Mouse (Mus musculus) cerebellum, adult 8-10 months (tissue): ENCODE results near the gene Cldn12.

Experiments
- DNase-seq: peaks from one replicate; pipeline ENCODE4 v3.0.0; 2022

Cldn12 gene

DNA sequence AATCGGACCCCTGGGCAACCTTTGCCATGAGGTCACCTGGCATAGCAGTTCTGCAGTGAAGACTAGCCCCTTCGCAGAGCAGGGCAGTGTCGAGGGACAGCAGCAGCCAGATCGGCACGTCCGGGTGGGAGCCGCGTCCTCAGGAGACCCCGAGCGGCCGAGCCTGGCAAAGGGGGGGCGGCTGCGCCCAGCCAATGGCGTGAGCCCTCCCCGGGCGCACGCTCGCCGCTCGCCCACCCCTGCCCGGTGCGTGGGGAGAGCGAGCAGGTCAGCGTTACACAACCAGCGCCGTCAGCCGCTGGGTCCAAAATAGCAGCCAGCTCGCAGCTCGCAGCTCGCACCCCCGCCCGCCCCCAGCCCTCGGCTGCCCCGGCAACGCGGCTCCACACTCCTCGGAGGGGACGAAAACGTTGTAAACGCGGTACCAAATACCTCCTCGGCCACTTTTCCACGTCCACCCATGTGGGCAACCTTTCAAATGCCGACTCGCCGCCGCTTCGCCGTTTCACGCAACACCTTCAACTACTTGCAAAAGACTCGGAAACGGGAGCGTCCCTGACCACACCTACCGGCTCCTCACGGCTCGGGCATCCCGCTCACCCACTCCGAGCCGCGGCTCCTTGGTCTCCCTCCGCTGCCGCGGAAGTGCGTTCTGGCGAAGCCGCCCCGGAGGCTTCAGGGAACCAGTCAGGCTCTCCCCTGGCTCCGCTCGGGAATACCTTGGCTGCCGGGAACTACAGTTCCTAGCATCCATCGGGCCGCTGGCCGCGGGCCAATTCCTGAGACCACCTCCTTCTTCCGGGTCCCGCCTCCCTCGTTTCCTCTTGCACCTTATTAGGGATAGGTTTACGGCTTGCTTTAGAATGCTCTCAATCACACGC is at the start of gene Cldn12:
Gene Cldn12 (minus strand): TSS at position 763 of the 881 bp plus-strand sequence.
- DNase-seq = peak; percentile 98

- DNase-seq = no peak
Measured at GRCm38 (mm10) chr5:5562435-5562834, 47.7 kb upstream of the Cldn12 start.

- no peak for DNase-seq
Measured at GRCm38 (mm10) chr5:5561041-5561706, 46.4 kb upstream of the Cldn12 start.

GRCm38 (mm10) chr5:5559798-5560197 is 45.0 kb upstream of the Cldn12 start:
- no peak for DNase-seq

DNA sequence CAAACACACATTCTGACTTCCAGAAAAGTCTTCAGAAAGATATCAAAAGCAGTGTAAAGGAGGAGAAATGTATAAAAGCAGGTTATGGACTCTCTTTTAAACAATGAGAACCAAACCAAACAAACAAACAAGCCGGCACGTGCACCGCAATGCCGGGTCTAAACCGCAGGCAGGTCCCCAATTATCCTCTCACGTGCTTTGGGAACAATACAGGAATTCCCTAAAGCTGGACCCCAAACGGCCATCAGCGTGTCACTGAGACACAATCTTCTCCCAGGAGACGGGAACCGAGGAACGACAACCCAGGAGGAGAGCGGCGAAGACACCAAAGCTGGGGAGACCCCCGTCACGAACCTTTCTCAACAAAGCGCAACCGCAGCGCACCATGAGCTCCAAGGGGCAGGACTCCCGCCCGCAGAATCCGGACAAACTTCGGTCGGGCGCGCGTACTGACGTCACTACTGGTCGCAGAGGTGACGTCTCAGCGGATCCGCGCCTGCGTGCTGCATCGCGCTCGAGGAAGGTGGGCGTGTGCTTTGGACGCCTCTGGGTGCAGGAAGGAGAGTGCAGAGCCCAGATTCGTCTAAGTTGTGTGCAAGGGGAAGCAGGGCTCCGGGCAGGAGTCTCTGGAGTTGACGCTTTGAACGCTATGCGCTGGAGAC is 44.5 kb upstream of the Cldn12 start, which contains the start of gene Gtpbp10:
Gene Gtpbp10 (minus strand): TSS at position 460 of the 662 bp plus-strand sequence.
- DNase-seq = peak; percentile 90

GRCm38 (mm10) chr5:5551110-5551509 is 36.4 kb upstream of the Cldn12 start:
- no peak for DNase-seq

- no peak for DNase-seq
Measured at GRCm38 (mm10) chr5:5540385-5540784, 25.6 kb upstream of the Cldn12 start.

DNA sequence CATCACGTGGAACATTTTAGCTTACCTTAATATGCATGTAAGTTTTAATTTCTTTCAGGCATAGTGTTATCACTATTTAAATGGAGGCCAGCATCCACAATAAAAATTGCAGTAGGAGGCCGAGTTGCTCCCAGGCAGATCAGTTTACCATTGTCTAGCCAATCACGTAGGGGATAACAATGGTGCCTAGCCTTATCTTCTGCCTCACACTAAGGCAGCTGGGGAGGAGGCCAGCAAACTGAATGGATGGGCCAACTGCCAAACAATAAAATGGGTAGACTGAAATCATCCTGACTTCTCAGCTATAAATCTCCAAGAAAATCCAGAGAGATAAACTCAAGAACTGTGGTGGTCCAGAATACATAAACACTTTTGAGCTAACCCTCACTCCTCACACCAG is 25.0 kb upstream of the Cldn12 start:
- no peak for DNase-seq

- DNase-seq = no peak
Measured at GRCm38 (mm10) chr5:5536131-5536530, 21.4 kb upstream of the Cldn12 start.

DNA sequence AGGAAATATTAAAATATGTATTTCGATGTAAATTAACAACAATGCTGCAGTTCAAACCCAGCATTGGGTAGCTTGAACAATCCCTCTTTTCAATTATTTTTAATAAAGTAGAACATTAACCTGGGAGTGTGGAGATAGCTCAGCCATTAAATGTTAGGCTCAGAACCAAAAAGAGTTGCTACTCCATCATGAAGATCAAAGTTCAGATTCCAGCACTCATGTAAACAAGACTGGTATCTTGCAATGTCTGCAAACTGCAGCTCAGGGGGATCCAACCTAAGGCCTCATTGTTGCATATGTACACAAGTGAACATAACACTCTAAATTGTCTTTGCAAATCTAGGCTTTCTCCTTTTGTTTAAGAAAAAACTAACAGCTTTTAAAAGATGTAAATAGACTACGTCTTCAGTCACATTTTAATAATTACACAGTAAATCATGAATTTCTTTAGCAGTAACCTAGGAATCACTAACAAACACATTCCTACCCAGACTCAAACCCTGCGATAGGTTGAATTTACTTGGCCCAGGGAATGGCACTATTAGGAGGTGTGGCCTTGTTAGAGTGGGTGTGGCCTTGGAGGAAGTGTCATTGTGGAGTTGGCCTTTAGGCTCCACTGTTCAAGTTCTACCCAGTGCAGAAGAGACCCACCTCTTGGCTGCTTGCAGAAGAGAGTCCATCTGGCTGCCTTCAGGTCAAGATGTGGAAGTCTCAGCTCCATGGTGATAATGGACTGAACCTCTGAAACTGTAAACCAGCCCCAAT is 19.1 kb upstream of the Cldn12 start:
- DNase-seq = no peak

DNA sequence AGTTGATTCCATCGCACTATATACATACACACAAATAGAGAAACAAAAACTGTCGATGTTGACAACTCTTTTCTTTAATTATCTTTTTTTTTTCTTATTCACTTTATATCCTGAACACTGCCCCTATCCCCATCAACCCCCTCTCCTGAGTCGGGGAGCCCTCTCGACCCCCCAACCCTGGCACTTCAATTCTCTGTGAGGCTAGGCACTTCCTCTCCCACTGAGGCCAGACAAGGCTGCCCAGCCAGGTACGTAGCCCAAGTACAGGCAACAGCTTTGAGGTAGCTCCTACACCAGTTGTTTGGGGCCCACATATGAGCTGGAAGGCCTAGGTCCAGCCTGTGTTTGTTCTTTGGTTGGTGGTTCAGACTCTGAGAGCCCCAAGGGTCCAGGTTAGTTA is 653 bp upstream of the Cldn12 start:
- no peak for DNase-seq

GRCm38 (mm10) chr5:5511401-5511800 is 3.4 kb downstream of the Cldn12 start:
- DNase-seq = no peak

DNA sequence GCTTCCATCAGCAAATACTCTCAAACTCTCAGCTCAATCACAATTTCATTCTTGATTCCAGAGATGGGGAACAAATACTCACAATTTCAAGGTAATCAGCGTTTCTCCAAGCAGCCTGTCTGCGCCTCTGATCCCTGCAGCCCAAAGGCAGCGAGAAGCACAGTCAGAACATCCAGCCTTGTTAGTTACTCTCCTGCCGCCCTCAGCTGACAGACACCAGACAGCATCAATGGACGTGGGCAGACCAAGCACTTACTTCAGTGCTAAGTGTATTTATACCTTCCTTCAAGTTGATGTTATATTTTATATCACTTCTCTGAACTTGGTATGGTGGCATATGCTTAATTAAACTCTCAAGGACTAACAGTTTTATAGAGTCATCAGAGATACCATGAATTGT is 3.8 kb downstream of the Cldn12 start:
- DNase-seq = no peak

DNA sequence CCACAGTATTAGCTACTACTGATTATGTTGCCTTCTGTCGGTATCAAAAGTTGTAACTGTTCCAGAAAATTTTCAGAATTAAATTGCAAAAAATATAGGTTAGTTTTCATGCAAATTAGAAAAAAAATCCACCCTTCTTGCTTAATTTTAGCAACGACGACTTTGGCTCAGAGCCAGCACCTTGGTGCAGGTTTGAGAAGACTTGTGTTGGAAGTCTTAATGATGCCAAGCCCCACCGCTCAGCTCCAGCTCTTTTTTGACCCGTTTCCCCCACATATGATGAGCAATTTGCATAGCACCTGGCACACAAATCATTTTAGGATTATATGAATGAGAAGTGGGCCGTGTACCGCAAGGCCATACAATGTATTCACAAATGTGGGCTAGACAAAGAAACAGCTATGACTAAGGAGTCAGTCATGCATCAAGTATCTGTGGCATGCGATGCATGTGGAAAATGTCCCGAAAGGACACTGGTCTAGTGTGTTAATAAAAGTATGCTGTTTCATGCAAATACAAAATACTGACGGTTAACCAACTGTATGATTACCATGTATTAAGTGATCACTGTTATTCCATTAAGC is 4.4 kb downstream of the Cldn12 start:
- no peak for DNase-seq

DNA sequence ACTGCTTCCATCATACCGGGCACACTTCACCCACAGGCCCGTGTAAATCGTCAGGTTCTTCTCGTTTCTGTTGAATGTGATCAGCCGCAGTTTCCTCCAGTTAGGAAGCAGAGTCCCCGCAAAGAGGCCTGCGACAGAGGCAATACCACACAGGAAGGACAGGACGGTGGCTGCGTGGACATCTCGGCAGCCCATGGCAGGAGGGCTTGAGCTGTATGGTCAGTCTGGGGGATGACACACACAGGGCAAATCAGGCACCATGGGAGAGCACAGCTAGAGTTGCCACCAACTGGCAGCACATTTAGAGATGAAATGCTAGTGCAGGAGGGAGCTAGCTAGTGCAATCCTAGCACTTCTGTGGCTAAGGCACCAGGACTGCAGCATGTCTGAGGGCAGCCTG is 6.5 kb downstream of the Cldn12 start:
- no peak for DNase-seq

DNA sequence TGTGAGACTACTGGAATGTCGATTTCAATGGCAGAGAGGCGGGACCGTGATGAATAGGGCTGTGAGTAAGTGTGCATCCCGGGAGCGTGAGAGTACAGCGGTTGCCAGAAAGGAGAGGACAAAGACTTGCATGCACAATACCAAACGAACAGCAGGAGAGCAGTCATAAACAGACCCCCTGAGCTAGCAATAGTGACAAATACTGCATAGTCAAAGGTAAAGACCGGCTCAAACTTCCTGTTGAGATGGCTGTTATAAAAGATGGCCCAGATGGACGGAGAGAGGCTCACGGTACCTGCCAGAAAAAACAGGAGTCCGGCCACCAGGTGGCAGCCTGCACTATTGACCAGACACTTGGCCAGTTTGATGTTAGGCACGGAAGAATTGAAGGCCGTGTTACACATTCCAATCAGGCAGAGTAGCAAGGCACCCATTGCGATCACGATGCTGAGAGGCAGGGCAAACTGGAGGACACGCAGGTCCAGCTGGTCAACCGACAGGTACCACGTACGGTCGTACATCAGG is 7.0 kb downstream of the Cldn12 start:
- peak; percentile 88 for DNase-seq

DNA sequence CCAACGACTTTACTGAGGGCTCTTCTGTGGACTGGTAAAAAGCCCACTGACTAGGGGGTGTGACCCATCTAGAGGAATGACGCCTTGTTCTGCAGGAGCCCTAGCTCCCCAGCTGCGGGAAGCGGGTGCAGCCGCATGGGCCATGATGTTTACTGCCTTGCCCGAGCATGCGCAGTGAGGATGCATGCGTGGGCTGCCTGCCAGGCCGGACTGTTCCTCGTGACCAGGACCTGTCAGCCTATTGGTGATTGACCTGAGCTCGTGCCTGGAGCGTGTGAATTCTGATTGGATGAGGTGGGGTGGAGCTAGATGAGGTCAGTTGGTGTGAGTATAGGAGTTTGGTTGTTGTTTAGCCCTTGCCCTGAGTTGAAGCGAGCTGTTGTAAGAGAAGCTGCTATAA is 10.3 kb downstream of the Cldn12 start:
- no peak for DNase-seq

GRCm38 (mm10) chr5:5503381-5503780 is 11.4 kb downstream of the Cldn12 start:
- DNase-seq = no peak

DNA sequence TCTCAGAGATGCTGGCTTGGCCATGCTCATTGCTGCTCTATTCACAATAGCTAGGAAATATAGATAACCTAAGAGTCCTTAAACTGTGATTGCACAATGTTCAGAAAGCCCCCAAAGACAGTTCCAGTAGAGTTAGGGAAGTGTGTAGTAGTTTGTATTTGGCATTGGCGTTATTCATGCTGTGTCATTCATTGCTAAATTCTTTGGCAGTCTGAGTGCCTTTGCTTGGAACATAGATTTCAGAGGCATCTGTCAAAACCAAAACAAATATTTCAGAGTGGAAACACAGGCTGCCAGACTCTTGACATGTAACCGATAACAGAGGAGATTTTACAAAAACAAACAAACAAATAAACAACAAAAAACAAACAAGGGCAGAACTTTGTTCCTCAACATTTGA is 13.2 kb downstream of the Cldn12 start:
- DNase-seq = no peak

- no peak for DNase-seq
Measured at GRCm38 (mm10) chr5:5496393-5496792, 18.4 kb downstream of the Cldn12 start.

DNA sequence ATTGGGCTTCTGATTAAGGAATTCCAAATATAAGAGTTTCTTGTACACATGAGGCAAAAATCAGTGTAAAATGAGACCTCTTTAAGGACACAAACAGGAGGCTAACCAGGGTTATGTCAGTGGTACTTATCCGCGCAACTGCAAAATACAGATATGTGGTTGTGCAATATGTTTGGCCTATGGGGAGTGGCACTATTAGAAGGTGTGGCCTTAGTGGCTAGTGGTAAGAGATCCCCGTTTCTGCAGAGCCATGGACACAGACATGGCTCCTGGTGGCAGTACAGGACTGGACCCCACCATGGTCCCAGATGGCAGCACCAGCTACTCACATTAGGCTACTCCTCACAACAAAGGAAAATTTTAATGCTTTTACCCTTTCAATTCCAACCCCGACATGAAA is 19.7 kb downstream of the Cldn12 start:
- DNase-seq = no peak
